Mouse (Mus musculus) lung, adult 2 months (tissue): ENCODE data around the gene Xkr8. TPM values are rescaled to one million over a fixed set of nuclear protein-coding genes. Genes with fewer than 3 reads are reported as not detected.
"Not testable (repeated sequence)": the region's sequence is repeated elsewhere in the genome, so short reads cannot be mapped to it uniquely, and the experiment has no call there.

Experiments used
- DNase-seq: peaks from one replicate; pipeline ENCODE4 v3.0.0; 2022
- H3K4me1 ChIP-seq: fragments of 200-500 bp; 2 replicates; pipeline ENCODE4 v1.6.1; 2011; ENCODE audit warnings: low read length; ENCODE audit not compliant: control insufficient read depth, insufficient read depth
- H3K4me3 ChIP-seq: fragments of 200-500 bp; replicated peaks from 2 replicates; pipeline ENCODE3; 2011; ENCODE audit warnings: low read depth, mild to moderate bottlenecking, control low read depth, low read length; ENCODE audit errors: extremely low read depth
- CTCF ChIP-seq: fragments of 200-500 bp; IDR thresholded peaks from 2 replicates; pipeline ENCODE4 v1.5.1; 2011; ENCODE audit warnings: mild to moderate bottlenecking, low read length, control low read depth; ENCODE audit not compliant: insufficient read depth
- POLR2A ChIP-seq: fragments of 200-500 bp; IDR thresholded peaks from 2 replicates; pipeline ENCODE4 v1.6.1; 2011; ENCODE audit warnings: low read depth, mild to moderate bottlenecking, control low read depth, low read length, borderline replicate concordance; ENCODE audit errors: extremely low read depth
- WGBS: fragments of 180-500 bp; shearing (Covaris S2); methylation state at CpG from one replicate; pipeline ENCODE4 v1.1.7; 2018; 5-methylcytosine and 5-hydroxymethylcytosine counted together
- polyA plus RNA-seq: library from polyadenylated mRNA; depleted of rRNA; stranded (reverse); fragments of >200 nt; gene quantifications from 2 replicates; pipeline ENCODE4 v1.2.3, GENCODE M21; 2012

Xkr8 gene
- polyA plus RNA-seq, 1 experiment, result 10.4 TPM

GRCm38 (mm10) chr4:132741491-132741890, 9.1 kb upstream of the Xkr8 start:
- DNase-seq, result no peak
- Histone ChIP-seq H3K4me3 (no peak overlapping the region), H3K4me1 (no peaks in the 10 kb centered on the region)
- no peak for TF ChIP-seq POLR2A
- no peak for TF ChIP-seq CTCF
- 86% methylated on average over 7 of the region's 7 CpGs for WGBS

GRCm38 (mm10) chr4:132737154-132737553, 4.8 kb upstream of the Xkr8 start:
- DNase-seq, H3K4me3 ChIP-seq, H3K4me1 ChIP-seq: not testable (repeated sequence)
- WGBS, result 87% methylated on average over 9 of the region's 9 CpGs

- no peak for TF ChIP-seq POLR2A
- TF ChIP-seq CTCF, result no peak
- Histone ChIP-seq H3K4me1 (no peaks in the 10 kb centered on the region), H3K4me3 (no peak overlapping the region)
- DNase-seq, result no peak
- 57% methylated on average over 3 of the region's 3 CpGs for WGBS
These were observed 3.5 kb upstream of the Xkr8 start for GRCm38 (mm10) chr4:132735894-132736293.

- Histone ChIP-seq H3K4me1 (no peaks in the 10 kb centered on the region), H3K4me3 (no peak overlapping the region)
- WGBS, result 74% methylated on average over 2 of the region's 2 CpGs
- TF ChIP-seq POLR2A (no peak), CTCF (no peak)
- no peak for DNase-seq
These were observed 3.0 kb upstream of the Xkr8 start for GRCm38 (mm10) chr4:132735389-132735788.

DNA sequence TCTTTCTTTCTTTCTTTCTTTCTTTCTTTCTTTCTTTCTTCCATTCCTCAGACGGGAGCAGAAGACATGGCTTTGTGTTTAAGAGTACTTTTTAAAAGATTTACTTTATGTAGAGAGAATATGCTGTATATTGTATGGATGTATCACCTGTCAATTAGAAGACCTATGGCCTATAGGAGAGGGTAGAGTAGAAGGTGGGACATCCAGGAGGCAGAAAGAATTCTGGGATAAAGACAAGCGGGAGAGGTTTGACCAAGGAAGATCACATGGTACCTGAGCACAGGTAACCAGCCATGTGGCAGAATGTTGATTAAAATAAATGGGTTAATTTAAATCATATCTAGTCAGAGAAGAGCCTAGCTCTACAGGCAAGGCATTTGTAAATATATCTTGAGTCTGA, 2.4 kb upstream of the Xkr8 start:
- no peak for TF ChIP-seq POLR2A
- TF ChIP-seq CTCF, result no peak
- WGBS, result 98% methylated on average over 2 of the region's 2 CpGs
- DNase-seq, result no peak
- Histone ChIP-seq H3K4me3 (no peak overlapping the region), H3K4me1 (no peaks in the 10 kb centered on the region)

GRCm38 (mm10) chr4:132733071-132733770, 875 bp upstream of the Xkr8 start:
- Histone ChIP-seq H3K4me3 (no peak overlapping the region), H3K4me1 (no peaks in the 10 kb centered on the region)
- WGBS, result 92% methylated on average over 25 of the region's 25 CpGs
- no peak for DNase-seq
- TF ChIP-seq POLR2A (no peak), CTCF (no peak)

- DNase-seq, result no peak
- H3K4me3 ChIP-seq, result peak overlapping the region; percentile 89
- TF ChIP-seq POLR2A, result no peak
- TF ChIP-seq CTCF, result no peak
- H3K4me1 ChIP-seq, result no peaks in the 10 kb centered on the region
- WGBS, result 32% methylated on average over 12 of the region's 12 CpGs
These were observed 730 bp downstream of the Xkr8 start for GRCm38 (mm10) chr4:132731616-132732015.

- no peak overlapping the region for H3K4me3 ChIP-seq
- no peaks in the 10 kb centered on the region for H3K4me1 ChIP-seq
- no peak for TF ChIP-seq POLR2A
- TF ChIP-seq CTCF, result no peak
- DNase-seq, result no peak
- WGBS, result 72% methylated on average over 8 of the region's 8 CpGs
These were observed 4.1 kb downstream of the Xkr8 start for GRCm38 (mm10) chr4:132728233-132728632.

GRCm38 (mm10) chr4:132718251-132718650, 14.1 kb downstream of the Xkr8 start:
- no peak for DNase-seq
- no peak overlapping the region for H3K4me3 ChIP-seq
- WGBS, result 90% methylated on average over 1 of the region's 1 CpGs
- TF ChIP-seq CTCF, result no peak
- TF ChIP-seq POLR2A, result no peak
- no peaks in the 10 kb centered on the region for H3K4me1 ChIP-seq

DNA sequence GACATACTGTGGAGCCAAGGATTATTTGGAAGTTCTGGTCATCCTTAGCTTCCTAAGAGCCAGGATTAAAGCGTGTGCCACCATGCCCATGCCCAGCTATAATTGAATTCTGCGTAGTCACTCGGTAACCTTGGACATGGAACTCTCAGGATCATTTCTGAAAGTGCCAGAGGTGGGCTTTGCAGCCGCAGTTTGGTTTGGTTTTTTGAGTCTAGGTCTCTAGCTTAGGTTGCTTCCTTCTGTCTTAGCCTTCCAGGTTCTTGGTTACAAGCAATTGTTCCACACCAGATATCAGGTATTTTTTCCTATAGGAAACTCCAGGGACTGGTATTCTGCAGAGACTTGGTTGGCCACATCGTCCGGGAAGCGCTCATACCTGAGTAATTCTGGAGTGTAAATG, 19.2 kb downstream of the Xkr8 start:
- H3K4me1 ChIP-seq, result no peaks in the 10 kb centered on the region
- WGBS, result 91% methylated on average over 7 of the region's 7 CpGs
- DNase-seq, result no peak
- TF ChIP-seq CTCF (no peak), POLR2A (no peak)
- no peak overlapping the region for H3K4me3 ChIP-seq
